Mouse (Mus musculus) embryo, embryonic 10.5 days (tissue): ENCODE data around the gene Nr1h3.

Experiments used
- DNase-seq: peaks from one replicate; pipeline ENCODE4 v3.0.0-alpha.2; 2015; ENCODE audit warnings: low spot score

Nr1h3 gene

DNA sequence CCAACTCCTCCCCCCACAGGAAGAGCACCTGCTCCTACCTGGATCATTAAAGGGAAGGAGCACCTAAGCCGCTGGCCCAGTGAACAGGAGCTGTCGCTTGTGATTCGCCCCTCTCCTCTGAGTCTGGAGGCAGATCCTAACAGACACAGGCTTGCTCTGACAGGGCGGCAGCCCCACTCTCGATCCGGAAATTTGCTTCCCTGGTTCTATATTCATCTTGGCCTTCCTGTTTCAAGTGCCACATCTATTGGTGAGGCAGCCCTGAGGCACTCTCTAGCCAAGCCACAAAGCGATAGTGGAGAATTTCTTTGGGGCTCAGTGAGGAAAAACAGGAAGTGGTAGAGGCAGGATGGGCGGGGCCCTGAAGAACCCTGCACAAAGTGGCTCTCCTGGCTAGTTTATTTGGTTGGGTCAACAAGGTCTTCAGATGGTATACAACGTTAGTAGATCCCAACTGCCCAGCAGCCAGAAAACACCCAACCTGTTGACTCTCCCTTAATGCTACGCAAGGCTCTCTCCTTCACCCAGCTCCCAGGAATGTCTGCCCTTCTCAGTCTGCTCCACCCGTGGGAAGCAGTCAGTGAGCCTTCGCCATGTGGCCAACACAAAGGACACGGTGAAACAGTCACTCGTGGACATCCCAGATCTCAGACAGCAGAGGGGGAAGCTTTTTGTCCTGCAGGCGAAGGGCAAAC lies 18.8 kb downstream of the Nr1h3 start, which contains the start of gene Madd:
TSS of gene Madd (minus strand) at position 127 of the 695 bp plus-strand sequence.
- DNase-seq = no peak

DNA sequence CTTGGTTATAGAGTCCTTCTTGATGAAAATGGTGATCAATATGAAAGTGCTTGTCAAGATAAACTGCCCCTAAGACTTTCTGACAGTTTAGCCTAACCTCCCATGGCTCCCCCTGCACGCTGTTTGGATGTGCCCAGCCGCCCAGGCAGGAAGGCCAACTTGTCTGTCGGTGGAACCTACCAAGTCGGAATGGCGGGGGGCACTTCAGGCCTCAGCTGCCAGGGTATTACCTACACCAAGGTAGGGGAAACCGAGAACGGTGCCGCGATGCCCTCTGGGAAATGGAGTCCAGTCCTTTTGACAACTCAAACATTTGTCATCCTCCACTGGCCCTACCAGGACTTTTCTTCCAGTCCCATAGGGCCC lies 19.5 kb downstream of the Nr1h3 start:
- peak; percentile 97 for DNase-seq

DNA sequence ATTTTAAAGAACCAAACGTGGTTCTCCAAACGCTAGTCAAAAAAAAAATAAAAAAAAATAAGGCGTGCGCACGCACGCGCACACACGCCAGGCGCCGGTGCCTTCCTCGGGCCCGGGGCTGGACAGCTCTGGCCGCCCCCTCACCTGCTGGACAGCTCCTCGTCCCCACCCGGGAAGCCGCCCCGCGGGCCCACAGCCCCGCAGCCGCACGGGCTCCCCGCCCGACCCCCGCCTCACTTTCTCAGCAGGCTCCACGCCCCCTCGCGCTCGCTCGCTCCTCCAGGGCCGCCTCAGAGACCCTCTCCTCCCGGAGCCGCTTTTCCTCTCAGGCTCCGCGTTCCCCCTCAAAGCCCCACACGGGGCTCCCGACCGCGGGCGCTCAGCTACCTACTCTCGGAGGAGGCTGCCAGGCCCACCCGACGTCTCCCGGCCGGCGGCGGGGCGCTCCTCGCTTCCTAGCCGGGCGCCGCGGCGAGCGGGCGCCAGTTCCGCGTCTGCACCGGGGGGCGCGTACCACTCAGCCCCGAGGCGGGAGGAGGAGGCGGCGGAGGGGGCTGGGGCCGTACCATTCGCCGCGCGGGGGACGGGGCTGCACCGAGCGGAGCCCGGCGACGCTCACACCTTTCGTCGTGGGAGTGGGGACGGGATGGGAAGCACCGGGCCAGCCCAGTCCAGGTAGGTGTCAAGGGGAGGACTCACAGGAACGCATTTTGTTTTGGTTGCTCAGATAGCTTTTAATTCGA lies 20.1 kb downstream of the Nr1h3 start:
- DNase-seq = peak; percentile 88

DNA sequence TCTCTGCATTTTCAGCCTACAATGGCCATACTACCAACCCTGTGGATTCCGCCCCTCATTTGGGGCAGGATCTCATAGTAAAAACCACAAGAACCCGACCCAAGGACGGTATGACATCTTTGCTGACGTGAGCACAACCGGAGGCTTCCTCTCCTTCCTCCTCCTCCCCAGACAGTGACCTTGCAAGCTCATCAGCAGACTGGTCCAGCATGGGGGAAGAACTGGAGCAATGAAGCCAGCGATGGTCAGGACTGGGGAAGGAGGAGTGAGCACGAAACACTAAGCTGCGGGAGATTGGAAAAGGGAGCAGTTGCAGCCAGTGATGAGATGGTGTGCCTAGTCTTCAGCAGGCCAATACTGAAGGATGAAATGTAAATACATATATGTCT lies 20.6 kb downstream of the Nr1h3 start:
- DNase-seq = peak; percentile 20

DNA sequence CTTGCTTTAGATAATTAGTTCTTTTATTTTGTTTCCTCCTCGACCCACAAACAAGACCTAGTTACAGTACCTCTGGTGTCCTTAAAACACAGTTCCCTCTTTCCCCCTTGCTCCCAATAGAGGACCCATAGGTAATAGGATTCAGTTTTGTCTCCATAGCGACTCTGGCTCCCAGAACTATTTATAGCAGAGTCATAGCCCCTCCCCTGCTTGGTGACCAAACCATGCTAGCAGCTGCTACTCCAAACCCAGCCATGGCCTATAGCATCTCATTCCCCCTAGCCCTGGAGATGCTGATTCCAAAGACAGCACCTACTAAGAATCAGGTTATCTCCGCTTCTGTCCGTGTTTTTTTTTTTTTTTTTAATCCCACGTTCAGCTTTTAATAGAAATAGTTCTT lies 21.9 kb downstream of the Nr1h3 start:
- no peak for DNase-seq

DNA sequence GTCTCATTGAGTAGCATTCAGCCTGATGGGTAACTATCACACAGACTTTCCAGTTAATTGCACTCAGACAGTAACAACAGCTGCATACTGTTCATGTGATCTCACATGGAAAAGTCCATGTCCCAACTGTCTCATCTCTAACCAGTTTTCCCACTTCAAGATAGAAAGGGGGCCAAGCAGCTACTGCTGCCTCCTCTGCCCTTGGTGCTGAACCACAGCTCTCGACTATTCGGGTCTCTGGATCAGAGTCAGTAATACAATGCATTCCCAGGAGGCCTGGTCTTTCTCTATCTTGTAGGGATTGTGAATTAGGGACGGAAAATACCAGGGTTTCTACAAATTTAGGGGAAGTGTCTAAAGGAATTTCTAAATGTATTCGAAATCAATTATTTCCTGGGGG lies 22.8 kb downstream of the Nr1h3 start:
- no peak for DNase-seq

DNA sequence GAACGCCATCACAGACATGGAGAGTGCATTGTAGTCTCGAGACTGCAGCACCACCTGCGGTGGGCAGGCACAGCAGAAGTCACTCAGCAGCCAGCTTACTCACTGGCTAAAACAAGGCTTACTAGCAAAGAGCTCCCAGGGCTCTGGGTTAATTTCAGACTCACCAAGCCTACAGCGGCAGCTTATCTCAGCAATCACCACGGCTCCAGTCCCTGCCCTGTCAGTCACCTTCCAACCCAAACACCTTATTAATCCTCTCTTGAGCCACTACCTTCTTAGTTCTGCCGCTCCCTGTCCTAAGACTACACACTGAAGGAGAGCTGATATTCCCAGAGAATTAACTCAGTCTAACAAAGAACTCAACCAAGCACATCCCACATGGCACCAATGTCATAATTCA lies 26.4 kb downstream of the Nr1h3 start:
- no peak for DNase-seq

DNA sequence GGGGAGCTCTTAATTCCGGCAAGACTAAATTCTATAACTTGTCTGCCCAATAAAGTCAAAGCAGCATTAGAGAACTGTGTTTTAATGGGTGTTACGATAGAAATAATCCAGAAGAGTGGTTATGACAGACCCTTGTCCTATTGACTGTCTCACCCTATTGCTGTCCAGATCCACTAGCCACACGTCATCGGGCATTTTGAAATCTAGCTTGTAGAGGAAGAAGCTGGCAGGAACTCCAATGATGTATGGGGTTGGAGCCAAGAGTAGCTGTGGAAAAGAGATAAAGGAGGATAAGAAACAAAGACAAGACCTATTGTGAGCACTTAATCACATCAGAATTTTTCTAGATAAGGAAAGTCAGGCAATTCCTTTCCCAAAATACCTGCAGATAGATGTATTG lies 27.1 kb downstream of the Nr1h3 start:
- DNase-seq = no peak

DNA sequence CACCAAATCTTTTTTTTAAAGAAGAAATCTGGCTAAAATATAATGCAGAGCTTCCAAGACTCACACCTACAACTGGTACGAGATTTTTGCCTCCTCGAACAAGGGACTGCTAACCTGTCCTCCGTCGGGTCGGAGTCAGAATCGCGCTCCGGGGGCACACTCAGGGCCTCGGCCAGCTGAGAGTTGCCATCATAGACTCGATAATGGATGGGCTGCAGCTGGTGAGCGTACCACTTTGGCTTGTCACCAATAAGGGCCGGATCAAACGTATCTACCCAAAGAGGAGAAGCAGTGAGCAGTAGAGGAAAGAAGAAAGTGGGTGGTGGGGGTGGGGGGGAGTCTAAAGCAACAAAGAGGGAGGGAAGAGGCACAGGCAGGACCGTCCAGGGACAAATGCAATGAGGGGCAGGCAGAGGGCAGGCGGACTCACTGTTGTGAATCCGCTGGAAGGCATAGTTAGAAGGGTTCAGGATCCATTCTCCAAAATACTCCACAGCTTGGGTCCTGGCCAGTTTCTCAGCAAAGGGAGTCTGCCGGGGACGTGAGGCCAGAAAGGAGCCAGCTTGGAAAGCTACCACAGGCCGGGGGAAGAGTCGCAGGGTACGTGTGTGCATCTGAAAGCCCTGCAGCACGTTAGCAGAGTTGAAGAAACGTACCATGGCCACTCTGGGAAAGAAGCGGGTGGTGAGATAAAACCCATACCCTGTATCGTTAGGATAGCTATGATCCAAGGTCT lies 32.9 kb downstream of the Nr1h3 start:
- DNase-seq = no peak

DNA sequence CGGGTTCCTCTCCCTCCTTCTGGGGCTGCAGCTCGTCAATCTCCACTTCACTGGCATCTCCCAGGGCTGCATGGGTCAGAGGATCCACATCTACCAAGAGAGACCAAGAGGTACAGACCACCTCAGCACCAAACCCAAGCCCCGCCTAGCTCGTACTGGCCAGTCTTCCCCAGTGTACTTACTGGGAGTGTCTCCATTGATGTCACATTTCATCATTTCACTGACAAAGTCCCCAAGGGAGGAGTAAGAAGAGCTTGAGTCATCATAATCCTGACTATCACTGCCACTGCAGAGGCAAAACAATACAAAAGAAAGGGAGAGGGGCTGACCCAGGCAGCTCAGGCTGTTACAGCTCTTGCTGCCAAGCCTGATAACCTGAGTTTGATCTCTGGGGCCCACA lies 35.0 kb downstream of the Nr1h3 start:
- DNase-seq = no peak

DNA sequence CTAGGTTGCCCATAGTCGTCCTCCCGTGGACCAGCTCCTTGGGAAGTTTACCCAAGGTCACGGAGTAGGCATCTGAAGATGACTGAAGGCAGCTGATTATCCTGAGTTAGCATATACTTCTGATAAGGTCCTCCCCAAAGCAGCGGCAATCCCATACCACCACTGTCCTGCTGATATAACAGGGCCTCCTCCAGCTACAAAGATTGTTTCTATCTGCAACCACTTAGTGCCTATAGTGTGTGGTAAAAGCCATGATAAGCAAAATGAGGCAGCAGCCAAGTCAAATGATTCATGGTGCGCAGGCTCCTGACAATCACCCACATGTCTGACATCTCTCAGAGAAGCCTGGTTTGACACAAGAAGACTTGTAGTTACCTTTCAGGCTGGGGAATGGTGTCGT lies 37.6 kb downstream of the Nr1h3 start:
- no peak for DNase-seq

DNA sequence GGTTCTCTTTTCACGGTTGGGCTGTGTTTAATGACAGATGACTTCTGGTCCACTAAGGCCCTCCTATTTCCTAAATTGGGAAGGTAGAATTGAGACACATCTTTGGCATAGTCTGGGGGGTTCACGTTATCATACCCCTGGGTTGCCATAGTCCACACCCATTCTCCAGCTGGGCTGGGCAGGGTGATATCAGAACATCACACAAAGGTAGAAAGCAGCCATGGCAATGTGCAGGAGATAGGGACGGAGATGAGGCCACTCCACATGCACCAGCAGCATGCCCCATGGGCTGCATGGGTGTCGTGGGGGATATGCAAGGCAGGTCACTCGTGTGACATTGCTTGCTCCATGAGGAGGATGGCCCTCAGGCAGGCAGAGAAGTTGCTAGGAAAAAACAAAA lies 39.1 kb downstream of the Nr1h3 start:
- DNase-seq = no peak

DNA sequence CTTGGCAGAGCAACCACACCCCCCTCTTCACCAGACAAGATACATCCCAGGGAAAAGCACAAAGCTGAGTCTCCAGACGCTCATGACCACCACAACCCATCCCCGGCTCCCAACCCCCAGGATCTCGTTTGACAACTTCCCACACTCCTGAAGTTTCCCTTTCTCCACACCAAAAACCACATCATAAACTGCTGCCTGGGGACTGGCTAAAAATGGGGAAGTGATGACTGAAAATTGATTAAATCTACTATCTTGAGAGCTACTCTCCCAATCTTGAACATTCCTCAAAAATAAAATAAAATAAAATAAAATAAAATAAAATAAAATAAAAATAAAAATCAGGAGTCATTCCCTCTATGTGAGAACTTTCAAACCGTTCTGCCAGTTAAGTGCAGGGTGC lies 39.7 kb downstream of the Nr1h3 start:
- no peak for DNase-seq

DNA sequence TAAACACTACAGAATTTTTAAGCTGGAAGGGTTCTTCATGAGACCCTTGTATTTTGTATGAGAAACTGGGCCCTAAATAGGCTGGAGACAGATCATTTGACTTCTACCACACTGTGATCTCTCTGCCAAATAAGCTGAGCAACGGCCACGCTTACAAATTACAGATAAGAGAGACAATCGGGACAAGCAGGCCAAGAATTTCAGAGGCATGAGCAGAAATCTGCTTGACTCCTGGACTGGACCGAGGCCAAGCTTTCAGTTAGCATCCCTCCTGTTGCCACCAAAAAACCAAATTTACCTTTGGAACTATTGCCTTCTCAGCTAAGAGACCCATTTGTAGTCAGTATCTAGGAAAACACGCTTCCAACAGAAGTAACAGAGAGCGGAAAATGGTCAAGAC lies 42.0 kb downstream of the Nr1h3 start:
- no peak for DNase-seq

DNA sequence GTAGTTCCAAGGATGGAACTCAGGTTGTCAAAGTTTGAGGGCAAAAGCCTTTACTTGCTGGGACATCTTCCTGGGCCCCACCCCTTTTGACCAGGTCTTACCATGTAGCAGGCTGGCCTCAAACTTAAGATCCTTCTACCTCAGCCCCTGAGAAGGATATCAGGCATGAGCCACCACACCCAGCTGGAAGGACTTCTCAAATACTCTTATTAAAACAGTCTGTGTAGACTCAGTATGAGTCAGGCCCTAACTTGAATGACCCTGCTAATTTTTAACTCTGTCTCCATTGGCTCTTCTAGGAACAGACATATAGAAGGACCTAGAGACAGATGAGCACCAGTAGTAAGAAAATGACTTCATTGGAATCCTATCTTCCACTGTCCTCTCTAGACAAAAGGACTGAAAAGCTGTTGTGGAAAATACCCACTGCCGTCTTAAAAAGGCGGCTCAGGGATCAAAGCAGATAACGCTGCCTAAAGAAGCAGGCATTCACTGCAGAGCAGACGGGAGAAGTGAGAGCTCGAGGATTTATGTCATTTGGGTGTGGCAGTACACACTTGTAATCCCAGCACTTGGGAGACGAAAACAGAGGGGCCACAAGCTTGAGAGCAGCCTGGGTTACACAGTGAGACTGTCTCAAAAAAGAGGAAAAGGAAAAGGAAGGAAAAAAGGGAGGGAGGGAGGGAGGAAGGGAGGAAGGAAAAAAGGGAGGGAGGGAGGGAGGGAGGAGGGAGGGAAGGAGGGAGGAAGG lies 45.5 kb downstream of the Nr1h3 start:
- DNase-seq = no peak

DNA sequence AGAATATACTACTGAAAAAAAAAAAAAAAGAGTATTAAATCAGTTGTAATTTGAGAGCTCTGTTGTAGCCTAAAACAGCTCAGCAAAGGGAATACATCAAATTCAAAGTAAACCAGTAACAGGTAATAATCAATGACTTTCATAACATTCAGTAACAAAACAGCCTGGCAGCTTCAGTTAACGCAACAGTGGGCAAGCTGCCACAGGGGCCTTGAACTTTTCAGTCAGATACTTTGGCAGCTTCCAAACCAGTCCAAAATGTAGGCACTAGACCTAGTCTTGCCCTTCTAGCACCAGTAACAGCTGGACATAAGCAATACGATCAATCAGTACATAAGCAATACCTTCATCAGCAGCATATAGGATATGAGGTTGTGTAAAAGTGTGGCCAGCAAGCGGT lies 48.5 kb downstream of the Nr1h3 start:
- DNase-seq = no peak

DNA sequence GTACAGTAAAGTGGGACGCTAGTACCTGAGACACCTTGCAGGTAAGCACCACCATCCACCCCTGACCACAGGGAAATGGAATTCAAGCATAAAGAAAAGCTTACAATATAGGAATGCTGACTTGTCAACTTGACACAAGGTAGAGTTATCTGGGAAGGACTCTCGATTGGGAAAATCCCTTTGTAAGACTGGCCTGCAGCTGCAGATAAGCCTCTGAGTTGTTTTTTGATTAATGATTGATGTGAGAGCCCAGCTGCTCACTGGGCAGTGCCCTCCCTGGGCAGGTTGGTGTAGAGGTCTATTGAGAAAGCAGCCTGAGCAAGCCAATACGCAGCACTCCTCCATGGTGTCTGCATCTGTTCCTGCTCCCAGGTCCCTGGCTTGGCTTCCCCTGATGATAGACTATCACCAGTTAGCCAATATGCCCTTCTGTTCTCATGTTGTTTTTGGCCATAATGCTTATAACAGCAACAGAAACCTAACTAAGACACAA lies 49.7 kb downstream of the Nr1h3 start:
- DNase-seq = no peak

DNA sequence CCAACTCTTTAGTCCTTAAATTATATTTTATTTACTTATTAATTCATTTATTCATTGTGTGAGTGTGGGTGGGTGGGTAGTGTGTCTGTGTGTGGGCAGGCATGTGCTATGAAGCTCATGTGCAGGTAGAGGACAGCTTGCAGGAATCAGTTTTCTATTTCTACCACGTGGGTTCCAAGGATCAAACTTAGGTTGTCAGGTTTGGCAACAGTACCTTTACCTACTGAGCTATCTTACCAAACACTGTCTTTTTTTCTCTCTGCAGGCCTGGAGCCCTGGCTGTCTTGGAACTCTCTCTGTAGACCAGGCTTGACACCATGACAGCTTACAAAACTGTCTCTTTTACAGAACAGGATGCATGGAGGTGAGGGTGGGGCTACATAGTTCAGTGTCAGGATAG lies 51.3 kb downstream of the Nr1h3 start:
- DNase-seq = no peak

DNA sequence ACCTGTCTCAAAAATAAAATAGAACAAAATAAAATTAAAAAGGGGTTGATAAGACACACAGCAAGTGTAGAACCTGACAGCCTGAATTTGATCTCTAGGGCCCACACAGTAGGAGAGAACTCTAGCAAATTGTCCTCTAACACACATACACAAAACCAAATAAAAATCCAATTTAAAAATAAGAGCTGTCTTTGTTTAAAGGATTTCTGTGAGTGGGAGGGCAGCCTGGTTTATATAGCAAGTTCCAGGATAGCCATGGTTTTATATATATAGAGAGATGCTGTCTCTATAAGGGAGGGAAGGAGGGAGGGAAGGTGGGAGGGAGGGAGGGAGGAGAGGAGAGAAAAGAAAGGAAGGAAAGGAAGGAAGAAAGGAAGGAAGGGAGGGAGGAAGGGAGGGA lies 54.5 kb downstream of the Nr1h3 start:
- no peak for DNase-seq

DNA sequence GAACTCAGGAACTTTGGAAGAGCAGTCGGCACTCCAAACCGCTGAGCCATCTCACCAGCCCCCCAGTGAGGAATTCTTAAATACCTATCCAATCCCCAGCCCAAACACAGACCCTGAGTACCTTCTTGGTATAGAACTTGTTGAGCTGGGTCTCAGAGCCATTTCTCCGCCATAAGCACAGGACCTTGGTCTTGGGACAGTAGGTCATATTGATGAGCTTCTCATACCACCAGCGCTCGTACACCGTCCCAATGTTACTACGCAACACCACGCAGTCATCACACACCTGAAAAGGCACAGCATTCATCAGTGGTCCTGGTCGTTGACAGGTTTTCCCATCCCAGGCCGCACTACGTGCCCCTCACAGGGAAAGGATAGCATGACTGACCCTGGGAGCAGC lies 59.2 kb downstream of the Nr1h3 start:
- no peak for DNase-seq

DNA sequence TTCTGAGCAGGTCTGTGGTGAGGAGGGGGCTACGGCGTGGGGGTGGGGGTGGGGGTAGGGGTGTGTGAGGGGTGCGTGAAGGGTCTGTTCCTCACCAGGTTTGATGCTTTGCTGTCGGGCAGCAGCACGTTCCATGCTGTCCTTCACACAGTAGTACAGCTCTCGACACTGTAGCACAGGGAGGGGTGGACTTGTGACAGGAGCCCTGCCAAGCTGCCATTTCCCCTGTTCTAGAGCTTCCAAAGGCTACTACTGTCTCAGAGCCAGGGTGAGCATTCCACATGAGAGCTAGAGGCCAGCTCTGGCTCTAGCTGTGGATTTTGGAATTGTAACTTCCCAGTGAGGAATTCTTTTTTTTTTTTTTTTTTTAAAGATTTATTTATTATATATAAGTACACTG lies 59.7 kb downstream of the Nr1h3 start:
- DNase-seq = no peak

DNA sequence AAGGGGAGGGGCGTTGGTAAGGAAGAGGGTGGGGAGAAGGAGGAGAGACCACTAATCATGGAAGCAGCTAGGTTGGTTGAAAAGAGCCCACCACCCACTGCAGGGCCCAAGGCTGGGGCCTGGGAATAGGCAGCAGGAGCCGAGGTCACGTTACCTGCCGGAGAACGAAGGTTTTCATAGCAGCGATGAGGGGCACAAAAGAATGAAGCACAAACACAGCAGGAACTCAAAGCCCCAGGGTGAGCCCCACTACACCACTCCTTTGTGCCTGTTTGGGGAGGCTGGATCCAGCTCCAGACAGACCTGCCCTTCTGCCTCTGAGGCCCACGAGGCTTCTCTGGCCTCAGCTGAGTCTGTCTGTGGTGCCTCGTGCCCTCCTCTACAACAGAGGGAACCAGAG lies 62.9 kb downstream of the Nr1h3 start:
- no peak for DNase-seq
